Mouse (Mus musculus) cerebellum, adult 2 months (tissue): ENCODE data around the gene Arid2.

Experiments
- CTCF ChIP-seq: fragments of 200-500 bp; IDR thresholded peaks from 2 replicates; pipeline ENCODE4 v1.5.1; 2011; ENCODE audit warnings: low read depth, mild to moderate bottlenecking, control low read depth, low read length, moderate library complexity, borderline replicate concordance; ENCODE audit not compliant: insufficient read depth
- POLR2A ChIP-seq: fragments of 200-500 bp; IDR thresholded peaks from 2 replicates; pipeline ENCODE4 v1.6.1; 2011; ENCODE audit warnings: low read length, control low read depth, borderline replicate concordance; ENCODE audit not compliant: insufficient read depth

- TF ChIP-seq CTCF: no peak
- no peak for TF ChIP-seq POLR2A
These were observed 146.9 kb downstream of the Arid2 start for GRCm38 (mm10) chr15:96434202-96434601.
